Mouse (Mus musculus): ENCODE measurements around the gene Dyrk1b. TPM values are rescaled to one million over a fixed set of nuclear protein-coding genes. Genes with fewer than 3 reads are reported as not detected.
"Not testable (repeated sequence)": the region's sequence is repeated elsewhere in the genome, so short reads cannot be mapped to it uniquely, and the experiment has no call there.

Dyrk1b gene
- polyA plus RNA-seq, 1 experiment from 2014 or later: 9.0 TPM

DNA sequence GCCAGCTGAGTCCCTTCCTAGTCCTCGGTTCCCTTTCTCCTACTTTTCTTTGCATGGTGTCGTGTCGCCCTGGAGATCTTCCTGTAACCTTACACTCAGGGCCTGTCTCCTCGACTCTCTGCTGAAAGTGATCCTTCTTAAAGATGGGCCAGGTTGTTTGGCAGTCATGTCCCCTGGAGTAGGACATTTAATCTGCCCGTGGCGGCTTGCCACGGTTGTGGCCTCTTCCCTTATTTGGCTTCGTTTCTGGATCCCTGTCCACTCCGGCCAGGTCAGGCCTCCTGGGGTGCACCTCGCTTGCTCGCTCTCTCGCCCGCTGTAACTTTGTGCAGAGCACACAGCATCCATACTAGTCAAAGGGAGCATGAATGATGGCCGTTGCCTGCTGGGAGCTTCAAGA is 17.3 kb downstream of the Dyrk1b start:
- Histone ChIP-seq H3K27ac (replicated peaks) (no peak overlapping the region), H3K9me3 (no peaks in the 10 kb centered on the region), H3K4me2 (no peak overlapping the region), H3K4me3 (no peak overlapping the region), H3K9ac (no peak overlapping the region), H3K4me1 (no peaks in the 10 kb centered on the region), H3K27me3 (replicated peaks) (no peaks in the 10 kb centered on the region), H3K36me3 (peaks cover 52% of the 10 kb centered on the region)
- 82% methylated on average over 14 of the region's 14 CpGs for WGBS
- no peak for ATAC-seq (ENCODE audit: extremely low read depth, insufficient number of reproducible peaks, low FRiP score, low TSS enrichment)

DNA sequence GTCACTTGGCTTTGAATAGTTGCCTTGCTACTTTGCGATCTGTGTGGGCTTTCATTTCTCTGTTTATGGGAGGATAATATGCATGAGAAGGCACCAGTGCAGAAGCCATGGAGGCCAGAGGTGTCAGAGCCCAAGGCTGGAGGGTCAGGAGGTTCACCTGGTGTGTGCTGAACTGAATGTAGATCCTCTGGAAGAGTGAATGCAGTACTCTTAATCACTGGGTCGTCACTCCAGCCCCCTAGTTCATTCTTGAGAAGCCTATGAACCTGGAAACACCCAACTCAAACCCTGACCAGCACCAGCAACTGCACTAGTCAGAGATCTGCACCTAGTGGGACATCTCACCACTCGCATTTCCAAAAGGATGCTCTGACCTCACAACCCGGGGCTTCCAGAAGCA is 19.8 kb downstream of the Dyrk1b start:
- H3K27ac ChIP-seq (replicated peaks): no peak overlapping the region
- whole genome bisulfite sequencing: 54% methylated on average over 4 of the region's 4 CpGs
- no peaks in the 10 kb centered on the region for H3K9me3 ChIP-seq
- ATAC-seq (ENCODE audit: extremely low read depth, insufficient number of reproducible peaks, low FRiP score, low TSS enrichment): no peak
- H3K4me3 ChIP-seq: no peak overlapping the region
- no peak overlapping the region for H3K4me2 ChIP-seq
- H3K4me1 ChIP-seq: no peaks in the 10 kb centered on the region
- H3K9ac ChIP-seq: no peak overlapping the region
- H3K36me3 ChIP-seq: peaks cover 28% of the 10 kb centered on the region
- no peaks in the 10 kb centered on the region for H3K27me3 ChIP-seq (replicated peaks)

DNA sequence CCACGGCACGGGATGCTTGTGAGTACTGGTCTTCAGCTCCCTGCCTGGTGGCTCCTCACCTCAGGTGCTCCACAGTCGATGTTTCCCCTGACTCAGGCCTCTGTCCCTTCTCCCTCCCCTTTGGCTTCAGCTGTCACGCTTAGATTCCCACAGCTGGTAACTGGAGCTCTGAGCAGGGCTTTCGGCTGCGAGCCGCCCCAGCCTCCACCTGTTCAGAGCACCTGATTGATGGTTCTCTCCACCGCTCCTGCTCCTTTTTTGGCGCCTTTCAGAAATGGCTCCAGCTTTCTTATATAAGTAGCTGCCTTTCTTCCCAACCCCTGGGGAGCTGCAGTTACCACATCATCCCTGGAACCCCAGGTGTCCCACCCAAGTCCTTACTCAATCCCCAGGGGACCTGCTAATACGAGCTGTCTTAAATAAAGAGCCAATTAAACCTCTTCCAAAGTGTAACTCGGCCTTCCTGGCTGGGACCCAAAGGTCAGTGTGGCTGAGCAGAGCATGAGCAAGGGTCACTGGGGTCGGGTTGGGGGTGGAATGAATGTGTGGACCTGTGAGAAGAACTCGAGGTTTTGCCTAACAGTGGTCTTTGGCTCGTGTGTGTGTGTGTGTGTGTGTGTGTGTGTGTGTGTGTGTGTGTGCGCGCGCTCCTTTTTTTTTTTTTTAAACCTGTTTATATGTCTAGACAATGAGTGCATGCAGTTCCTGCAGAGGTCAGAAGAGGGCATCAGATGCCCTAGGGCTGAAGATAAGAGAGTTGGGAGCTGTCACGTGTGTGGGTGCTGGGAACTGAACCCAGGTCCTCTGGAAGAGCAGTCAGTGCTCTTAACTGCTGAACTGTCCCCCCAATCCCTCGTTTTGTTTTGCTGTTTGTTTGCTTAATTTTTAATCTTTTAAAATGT is 24.2 kb downstream of the Dyrk1b start:
- Histone ChIP-seq H3K4me1 (no peaks in the 10 kb centered on the region), H3K9ac (no peak overlapping the region), H3K9me3 (no peaks in the 10 kb centered on the region), H3K27me3 (replicated peaks) (no peaks in the 10 kb centered on the region), H3K4me3 (no peak overlapping the region), H3K27ac (replicated peaks) (no peak overlapping the region), H3K4me2 (no peak overlapping the region), H3K36me3 (no peaks in the 10 kb centered on the region)
- ATAC-seq (ENCODE audit: extremely low read depth, insufficient number of reproducible peaks, low FRiP score, low TSS enrichment): no peak; the same call in 1 of the 2 replicates
- 60% methylated on average over 17 of the region's 19 CpGs for WGBS

DNA sequence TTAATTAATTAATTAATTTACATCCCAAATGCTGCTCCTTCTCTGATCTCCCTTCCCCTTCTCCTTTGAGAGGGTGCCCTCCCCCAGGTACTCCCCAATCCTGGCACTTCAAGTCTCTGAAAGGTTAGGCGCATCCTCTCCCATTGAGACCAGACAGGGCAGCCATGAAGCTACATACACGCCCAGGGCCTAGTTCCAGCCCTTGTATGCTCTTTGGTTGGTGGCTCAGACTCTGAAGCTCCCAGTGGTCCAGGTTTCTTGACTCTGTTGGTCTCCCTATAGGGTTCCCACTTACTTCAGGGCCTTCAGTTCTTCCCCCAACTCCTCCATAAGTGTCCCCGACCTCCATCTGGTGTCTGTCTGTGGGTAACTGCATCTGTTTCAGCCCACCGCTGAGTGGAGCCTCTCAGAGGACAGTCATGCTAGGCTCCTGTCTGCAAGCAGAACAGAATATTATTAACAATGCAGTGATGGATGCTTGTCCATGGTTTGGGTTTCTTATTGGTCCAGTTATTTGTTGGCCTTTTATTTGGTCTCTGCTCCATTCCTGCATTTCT is 26.9 kb downstream of the Dyrk1b start:
- Histone ChIP-seq H3K27me3 (replicated peaks) (no peaks in the 10 kb centered on the region), H3K9me3 (no peaks in the 10 kb centered on the region), H3K9ac (no peak overlapping the region), H3K4me2 (no peak overlapping the region), H3K4me1 (no peaks in the 10 kb centered on the region), H3K36me3 (no peaks in the 10 kb centered on the region), H3K4me3 (no peak overlapping the region), H3K27ac (replicated peaks) (no peak overlapping the region)
- 68% methylated on average over 4 of the region's 4 CpGs for WGBS
- no peak for ATAC-seq (ENCODE audit: extremely low read depth, insufficient number of reproducible peaks, low FRiP score, low TSS enrichment)

DNA sequence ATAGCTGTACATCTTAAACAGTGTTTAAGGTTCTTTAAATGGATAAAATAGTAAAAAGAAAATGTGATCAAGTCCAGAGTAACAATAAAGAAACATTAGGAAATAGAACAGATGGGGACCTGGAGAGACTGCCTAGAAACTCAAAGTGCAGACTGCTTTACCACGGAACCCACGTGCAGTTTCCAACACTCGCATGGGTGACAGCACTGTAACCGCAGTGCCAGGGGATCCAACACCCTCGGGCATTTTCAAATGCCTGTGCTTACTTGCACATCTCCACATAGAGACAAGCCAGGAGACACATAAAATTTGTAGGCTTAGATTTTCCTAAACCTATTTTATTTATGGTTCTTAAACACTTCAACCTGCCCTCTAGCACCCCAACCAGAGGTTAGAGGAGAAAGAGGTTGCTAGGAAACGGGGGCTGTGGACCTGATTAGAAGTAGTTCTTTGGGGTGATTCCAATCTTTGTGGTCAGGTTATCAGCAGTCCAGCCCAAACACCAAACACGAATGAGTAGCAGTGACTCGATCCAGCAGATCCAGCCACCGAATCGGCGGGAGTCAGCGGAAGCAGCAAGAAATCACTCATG is 29.2 kb downstream of the Dyrk1b start:
- peak overlapping the region; percentile 22; the same call in 1 of the 2 replicates for H3K27ac ChIP-seq (replicated peaks)
- H3K27me3 ChIP-seq (replicated peaks): no peaks in the 10 kb centered on the region
- WGBS: 39% methylated on average over 12 of the region's 12 CpGs
- H3K4me3 ChIP-seq: peak overlapping the region; percentile 38
- H3K4me1 ChIP-seq: no peaks in the 10 kb centered on the region
- ATAC-seq (ENCODE audit: extremely low read depth, insufficient number of reproducible peaks, low FRiP score, low TSS enrichment): no peak
- H3K9me3 ChIP-seq: no peaks in the 10 kb centered on the region
- peak overlapping the region; percentile 64 for H3K4me2 ChIP-seq
- no peaks in the 10 kb centered on the region for H3K36me3 ChIP-seq
- H3K9ac ChIP-seq: peak overlapping the region; percentile 69

DNA sequence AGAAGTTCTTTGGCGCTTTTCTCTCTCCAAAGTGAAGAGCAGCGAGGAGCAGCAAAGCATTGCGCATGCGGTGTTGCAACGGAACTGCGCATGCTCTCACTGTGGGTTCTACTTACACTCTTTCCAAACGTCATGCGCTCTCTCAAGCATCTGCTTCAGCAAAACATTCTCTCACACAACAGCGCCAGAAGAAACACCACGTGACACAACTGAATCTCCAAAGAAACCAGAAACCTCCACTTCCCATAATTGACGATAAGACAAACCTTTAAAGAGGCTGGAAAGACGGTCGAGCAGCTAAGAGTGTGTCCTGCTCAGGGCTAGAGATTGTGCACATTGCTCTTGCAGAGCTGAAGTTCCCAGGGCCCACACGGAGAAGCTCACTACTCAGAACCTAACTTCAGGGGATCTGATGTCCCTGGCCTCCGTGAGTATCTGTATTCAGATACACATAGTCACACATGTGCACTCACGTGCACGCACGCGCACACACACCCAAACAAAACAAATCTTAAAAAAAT is 29.8 kb downstream of the Dyrk1b start:
- H3K9ac ChIP-seq: peak overlapping the region; percentile 69
- 42% methylated on average over 19 of the region's 19 CpGs for WGBS
- no peaks in the 10 kb centered on the region for H3K4me1 ChIP-seq
- H3K4me2 ChIP-seq: peak overlapping the region; percentile 64
- ATAC-seq (ENCODE audit: extremely low read depth, insufficient number of reproducible peaks, low FRiP score, low TSS enrichment): no peak
- no peaks in the 10 kb centered on the region for H3K27me3 ChIP-seq (replicated peaks)
- H3K36me3 ChIP-seq: no peaks in the 10 kb centered on the region
- no peaks in the 10 kb centered on the region for H3K9me3 ChIP-seq
- peak overlapping the region; percentile 22; the same call in 1 of the 2 replicates for H3K27ac ChIP-seq (replicated peaks)
- H3K4me3 ChIP-seq: peak overlapping the region; percentile 38

DNA sequence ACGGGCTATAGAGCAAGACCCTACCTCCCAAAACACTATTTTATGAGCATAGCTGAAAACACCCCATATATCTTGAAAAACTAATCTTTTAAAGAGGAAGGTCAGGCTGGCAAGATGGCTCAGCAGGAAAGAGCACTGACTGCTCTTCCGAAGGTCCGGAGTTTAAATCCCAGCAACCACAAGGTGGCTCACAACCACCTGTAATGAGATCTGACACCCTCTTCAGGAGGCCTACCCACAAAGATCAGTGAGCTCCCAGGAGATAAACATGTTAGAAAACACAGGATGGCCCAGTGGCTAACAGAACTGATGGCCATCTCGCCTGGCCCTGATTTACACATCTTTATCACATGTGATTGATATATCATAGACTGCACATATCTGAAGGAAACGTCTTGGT is 31.5 kb downstream of the Dyrk1b start:
- H3K4me2 ChIP-seq: no peak overlapping the region
- 38% methylated on average over 5 of the region's 5 CpGs for WGBS
- no peaks in the 10 kb centered on the region for H3K27me3 ChIP-seq (replicated peaks)
- no peaks in the 10 kb centered on the region for H3K9me3 ChIP-seq
- ATAC-seq (ENCODE audit: extremely low read depth, insufficient number of reproducible peaks, low FRiP score, low TSS enrichment): no peak
- H3K9ac ChIP-seq: no peak overlapping the region
- no peaks in the 10 kb centered on the region for H3K36me3 ChIP-seq
- H3K4me3 ChIP-seq: no peak overlapping the region
- H3K4me1 ChIP-seq: no peaks in the 10 kb centered on the region
- H3K27ac ChIP-seq (replicated peaks): no peak overlapping the region

DNA sequence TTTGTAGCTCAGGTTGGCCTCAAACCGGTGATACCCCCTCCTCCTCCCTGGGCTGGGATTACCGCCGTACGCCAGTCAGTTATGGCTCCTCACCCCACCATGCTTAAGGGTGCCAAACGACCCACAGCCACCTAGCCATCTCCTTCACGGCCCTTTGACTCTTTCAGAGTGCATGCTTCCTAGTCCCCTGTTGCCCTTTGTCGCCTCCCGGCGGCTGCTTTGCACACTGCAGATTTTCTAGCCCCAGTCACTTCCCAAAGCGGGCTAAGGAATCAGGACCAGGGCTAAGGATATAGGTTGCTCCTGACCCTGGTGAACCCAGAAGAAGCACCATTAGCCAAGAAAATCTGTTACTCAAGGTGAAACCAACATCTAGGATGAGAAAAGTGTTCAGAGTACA is 34.9 kb downstream of the Dyrk1b start:
- WGBS: 40% methylated on average over 10 of the region's 10 CpGs
- Histone ChIP-seq H3K4me2 (no peak overlapping the region), H3K4me3 (no peak overlapping the region), H3K4me1 (no peaks in the 10 kb centered on the region), H3K27ac (replicated peaks) (no peak overlapping the region), H3K9me3 (no peaks in the 10 kb centered on the region), H3K9ac (no peak overlapping the region), H3K27me3 (replicated peaks) (no peaks in the 10 kb centered on the region), H3K36me3 (no peaks in the 10 kb centered on the region)
- no peak; the same call in 1 of the 2 replicates for ATAC-seq (ENCODE audit: extremely low read depth, insufficient number of reproducible peaks, low FRiP score, low TSS enrichment)

DNA sequence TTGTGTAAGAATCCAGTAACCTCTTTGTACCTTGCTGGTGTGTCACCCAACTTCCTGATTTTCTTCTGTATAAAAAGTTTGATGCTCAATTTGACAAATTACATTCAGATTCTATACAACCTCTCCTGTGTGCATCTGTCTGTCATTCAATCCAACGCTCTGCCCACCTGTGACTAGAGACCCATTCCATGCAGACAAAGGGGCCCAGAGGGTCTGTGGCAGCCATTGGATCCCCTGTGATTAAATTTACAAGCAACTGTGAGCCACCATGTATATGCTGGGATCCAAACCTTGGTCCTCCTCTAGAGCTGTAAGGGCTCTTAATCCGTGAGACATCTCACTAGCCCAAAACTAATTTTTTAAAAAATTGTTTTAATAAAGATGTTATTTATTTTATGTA is 36.7 kb downstream of the Dyrk1b start:
- H3K4me2 ChIP-seq; H3K27ac ChIP-seq (replicated peaks); ATAC-seq (ENCODE audit: extremely low read depth, insufficient number of reproducible peaks, low FRiP score, low TSS enrichment); H3K36me3 ChIP-seq; H3K9ac ChIP-seq; H3K9me3 ChIP-seq; H3K4me3 ChIP-seq; H3K27me3 ChIP-seq (replicated peaks); H3K4me1 ChIP-seq: not testable (repeated sequence)
- WGBS: 71% methylated on average over 2 of the region's 2 CpGs

DNA sequence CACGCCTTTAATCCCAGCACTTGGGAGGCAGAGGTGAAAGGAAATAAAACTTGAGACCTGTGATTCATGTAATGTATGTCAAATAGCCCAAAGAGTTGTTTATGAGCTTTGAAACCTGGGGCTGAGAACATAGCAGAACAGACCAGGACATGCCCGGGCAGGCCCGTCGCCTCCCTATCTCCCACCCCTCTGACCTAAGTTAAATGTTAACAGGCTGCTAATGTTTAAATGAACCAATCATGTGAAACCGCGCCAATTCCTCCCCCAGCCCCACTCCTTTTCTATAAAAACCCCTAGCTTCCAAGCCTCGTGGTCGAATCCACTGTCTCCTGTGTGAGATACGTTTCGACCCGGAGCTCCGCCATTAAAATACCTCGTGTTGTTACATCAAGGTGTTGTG is 38.5 kb downstream of the Dyrk1b start:
- H3K27ac ChIP-seq (replicated peaks); H3K9ac ChIP-seq; ATAC-seq (ENCODE audit: extremely low read depth, insufficient number of reproducible peaks, low FRiP score, low TSS enrichment); H3K4me1 ChIP-seq; H3K9me3 ChIP-seq; H3K4me3 ChIP-seq; H3K4me2 ChIP-seq; H3K36me3 ChIP-seq; H3K27me3 ChIP-seq (replicated peaks): not testable (repeated sequence)
- WGBS: 91% methylated on average over 10 of the region's 13 CpGs

DNA sequence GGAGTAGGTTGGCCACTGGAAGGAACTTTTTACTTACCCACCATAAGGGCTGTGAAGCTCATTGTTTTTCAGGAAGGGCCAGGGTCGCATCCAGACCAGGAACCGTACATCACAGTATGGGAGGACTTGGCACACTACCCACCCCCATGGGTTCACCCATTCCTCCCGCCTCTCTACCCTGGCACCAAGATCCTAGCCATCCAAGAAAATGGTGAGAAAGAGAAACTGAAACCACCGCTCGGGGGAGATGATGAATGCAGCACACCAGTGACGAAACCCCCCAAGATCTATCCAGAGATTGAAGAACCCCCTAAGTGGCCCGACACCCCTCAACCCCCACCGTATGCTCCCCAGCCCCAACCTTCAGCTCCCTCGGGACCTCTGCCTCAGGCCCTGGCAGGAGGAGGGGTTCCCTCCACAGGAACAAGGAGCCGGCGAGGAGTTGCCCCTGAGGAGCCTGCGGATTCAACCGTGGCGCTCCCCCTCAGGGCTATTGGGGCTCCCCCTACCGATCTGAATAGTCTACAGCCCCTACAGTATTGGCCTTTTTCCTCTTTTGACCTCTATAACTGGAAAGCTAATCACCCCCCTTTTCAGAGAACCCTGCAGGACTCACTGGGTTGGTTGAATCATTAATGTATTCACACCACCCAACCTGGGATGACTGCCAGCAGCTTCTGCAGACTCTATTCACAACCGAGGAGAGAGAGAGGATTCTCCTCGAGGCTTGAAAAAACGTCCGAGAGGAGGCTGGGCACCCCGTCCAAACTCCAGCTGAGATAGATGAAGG is 39.9 kb downstream of the Dyrk1b start:
- not testable (repeated sequence) for H3K27ac ChIP-seq (replicated peaks); H3K4me1 ChIP-seq; H3K9ac ChIP-seq; H3K9me3 ChIP-seq; H3K27me3 ChIP-seq (replicated peaks); H3K36me3 ChIP-seq; H3K4me2 ChIP-seq; H3K4me3 ChIP-seq; ATAC-seq (ENCODE audit: extremely low read depth, insufficient number of reproducible peaks, low FRiP score, low TSS enrichment)
- WGBS: 75% methylated on average over 20 of the region's 20 CpGs
